Mouse (Mus musculus): ENCODE data around the gene Gm21679.
"Not testable (repeated sequence)": the region's sequence is repeated elsewhere in the genome, so short reads cannot be mapped to it uniquely, and the experiment has no call there.

Gene Gm21679

GRCm38 (mm10) chrY:29683270-29683669 is at the start of gene Gm21679:
Gene Gm21679, minus strand, starts transcription at chrY:29683370.
- not testable (repeated sequence) for DNase-seq (ENCODE audit: low spot score in 2 of 2)
